Mouse (Mus musculus) mesoderm, embryonic 11.5 days (tissue): ENCODE results near the gene Neb.

Source experiments
- DNase-seq: peaks from one replicate; pipeline ENCODE4 v3.0.0-alpha.2; 2012; ENCODE audit warnings: low read depth, low spot score

The Neb gene

DNA sequence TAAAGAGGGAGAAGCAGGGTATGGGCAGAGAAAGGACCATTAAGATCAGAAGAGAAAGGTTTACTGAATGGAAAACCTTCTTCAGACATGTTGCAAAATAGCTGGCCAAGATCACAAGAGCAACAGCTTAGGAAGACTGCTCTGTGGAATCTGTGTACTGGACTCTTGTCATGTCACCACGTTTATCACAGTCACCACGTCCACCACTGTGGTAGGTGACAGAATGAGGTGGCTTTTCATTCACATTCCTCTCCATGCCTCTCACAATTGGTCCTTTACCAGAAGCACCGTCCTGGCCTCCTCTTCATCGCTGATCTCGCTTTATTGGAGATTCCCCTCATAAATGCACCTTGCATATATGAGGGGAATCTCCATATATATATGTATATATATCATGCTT lies 71.6 kb downstream of the Neb start:
- DNase-seq = no peak

DNA sequence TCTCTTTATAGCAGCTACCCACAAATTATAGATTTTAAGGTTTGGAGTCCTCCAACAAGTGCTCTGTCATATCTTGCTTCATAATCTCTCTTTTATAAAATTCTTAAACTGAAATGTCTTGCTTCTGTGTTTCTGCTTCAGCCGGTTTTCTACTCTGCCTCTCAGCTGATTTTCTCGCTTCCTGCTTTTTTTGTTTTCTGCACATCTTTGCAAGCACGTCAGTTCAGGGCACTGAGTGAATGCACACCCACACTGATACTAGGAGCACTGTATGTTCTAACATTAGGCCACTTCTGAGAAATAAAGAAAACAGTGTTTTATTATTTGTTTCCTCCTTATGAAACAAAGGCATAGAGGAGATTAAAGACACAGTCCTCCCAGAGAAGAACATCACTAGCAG lies 73.7 kb downstream of the Neb start:
- DNase-seq = no peak

DNA sequence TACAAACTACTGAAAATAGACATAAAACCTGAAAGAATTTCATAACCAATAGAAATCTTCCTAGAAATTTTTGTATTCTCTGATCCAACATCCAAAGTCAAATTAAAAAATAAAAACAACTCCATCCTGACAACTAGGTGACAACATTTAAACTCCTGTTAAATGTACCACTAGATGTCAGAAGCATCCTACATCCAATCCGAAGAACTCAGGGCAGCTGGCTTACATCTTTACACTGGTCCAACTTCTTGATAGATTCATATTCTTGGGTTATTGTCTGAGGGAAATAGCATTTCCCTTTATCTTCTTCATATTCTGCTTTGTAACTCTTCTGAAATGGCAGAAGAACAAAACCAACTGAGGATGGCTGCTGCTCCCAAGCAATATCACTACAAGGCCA lies 74.9 kb downstream of the Neb start:
- DNase-seq = no peak

DNA sequence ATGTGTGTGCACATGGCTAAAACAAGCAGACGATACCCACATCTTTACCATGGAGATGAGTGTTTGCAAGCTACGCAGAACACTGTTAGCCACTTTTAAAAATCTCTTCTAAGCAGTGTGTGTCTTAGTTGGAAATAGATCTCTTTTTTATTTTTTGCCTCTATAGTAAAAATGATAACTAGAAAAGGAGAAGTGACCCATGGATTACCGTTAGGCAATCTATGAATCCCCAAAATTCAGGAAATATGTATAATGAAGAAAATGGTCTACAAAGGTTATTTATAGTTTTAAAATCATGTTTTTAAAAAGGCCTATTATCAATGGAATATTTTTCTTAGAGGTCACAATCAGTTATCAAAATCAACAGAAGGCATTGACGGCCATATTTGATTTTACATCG lies 80.3 kb downstream of the Neb start:
- DNase-seq = no peak

DNA sequence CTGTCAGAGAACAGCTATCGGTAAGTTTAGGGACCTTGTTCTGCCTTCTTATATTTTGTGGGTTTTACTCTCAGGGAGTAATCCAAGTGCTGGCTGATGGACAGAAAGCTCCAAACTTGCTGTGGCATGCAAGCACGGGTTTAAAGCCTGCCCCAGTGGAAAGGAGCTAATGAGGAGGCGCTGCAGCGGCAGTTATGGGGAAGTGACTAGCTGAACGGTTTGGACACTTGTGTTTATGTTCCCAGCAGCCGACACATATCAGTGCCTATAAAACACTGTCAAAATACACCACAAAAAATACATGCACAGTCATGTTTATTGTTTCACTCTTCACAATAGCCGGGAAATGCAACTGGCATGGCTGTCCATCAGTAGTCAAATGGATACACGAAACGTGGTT lies 81.5 kb downstream of the Neb start:
- no peak for DNase-seq

DNA sequence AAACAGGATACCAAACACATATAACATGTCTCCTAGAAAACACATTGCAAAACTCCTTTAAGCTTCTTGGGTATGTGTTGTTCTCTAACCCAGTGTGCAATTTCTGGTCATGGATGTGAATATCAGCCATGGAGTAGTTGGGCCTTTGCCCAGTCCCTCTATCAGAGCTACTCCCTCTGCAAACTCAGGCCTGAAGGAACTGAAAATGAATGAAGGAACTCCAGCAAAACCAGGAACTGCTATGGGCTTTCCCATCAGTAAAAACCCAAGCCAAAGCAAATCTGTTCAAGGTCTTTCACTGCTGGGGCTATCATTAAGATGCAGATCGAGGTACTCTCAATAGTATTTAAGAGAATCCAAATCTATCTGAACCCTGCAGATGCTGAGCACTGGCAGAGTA lies 90.8 kb downstream of the Neb start:
- DNase-seq = no peak

DNA sequence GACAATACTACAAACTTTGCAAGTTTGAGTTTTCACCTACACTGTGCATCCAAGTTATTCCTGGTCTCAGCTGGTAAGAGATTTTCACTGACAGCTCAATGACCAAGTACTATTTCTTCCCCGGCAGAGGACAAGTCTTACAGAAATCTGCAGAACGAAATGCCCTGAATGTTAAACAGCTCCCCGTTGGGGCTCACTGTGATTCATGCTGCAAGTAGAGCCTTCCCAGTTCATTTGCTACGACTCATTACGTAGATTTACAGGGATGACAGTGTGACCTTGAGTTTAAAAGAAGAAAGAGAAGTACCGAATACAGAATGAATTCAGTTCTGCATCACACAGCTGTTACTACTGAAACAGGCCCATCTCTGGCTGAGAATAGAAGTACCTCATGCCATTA lies 91.9 kb downstream of the Neb start:
- DNase-seq = peak; percentile 22

DNA sequence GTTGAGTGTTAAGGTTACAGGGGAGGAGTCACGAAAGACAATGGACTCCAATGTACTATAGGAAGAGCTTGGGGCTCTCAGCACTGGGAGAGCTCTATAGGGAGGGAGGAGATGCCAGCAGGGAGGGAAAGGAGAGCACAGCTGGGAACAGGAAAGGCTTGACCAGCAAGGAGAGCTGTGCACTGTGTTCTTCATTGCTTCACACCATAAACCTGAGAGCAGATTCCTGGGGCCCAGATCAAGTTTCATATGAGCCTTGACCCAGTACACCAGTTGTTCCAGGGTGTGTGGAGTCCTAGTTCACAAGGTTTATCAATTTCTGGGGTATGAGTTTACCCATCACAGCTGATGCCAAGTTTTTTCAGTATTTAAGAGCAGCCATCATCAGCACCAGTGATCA lies 106.1 kb downstream of the Neb start:
- DNase-seq = no peak

DNA sequence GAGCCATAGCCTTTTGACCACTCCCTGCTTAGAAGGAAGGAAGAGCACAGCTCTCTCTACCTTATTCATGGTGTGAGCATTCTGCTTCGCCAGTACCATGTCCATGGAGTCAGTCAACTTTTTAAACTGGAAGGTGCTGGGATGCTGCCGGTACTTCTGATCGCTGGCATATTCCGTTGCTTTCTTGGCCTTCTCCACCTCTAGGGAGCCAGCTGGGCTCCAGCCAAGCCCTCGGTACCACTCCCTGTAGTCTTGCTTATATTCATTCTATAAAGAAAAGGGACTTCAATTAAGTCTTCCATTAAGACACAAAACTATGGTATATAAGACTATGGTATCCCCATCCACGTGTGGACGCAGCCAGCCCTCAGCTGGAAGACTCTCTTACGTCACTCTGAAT lies 107.4 kb downstream of the Neb start:
- DNase-seq = no peak

DNA sequence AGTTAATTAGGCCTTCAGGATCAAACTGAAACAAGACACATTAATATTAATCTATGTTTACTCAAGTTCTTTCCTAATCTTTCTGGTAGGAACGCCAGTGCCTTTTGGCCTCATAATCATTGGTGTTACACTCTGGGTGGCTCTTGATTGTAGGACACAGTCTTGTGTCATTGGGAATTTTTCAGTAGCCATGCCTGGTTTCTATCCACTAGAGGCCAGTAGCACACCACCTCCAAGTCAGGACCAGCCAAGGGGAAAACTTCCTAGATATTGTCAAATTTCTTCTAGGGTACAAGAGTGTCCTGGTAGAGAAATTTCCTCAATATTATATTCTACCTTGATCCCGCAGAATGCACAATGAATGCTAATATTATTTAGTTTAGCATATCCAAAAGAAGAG lies 116.1 kb downstream of the Neb start:
- peak; percentile 37 for DNase-seq

DNA sequence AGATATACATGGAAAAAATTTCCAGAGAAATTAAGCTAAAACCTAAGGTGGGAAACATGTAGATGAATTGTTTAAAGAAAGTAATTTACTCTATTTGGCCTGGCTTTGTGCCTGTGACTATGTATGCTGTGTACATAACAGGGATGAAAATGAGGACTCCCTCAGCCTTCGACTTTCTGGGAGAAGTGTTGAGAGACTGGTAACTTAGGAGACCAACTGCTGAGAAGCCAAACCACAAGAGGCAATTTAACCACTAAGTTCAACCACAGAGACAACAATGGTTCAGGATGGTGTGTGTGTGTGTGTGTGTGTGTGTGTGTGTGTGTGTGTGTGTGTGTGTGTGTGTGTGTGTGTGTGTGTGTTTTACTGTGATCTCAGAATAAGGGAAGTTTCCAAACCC lies 126.2 kb downstream of the Neb start:
- DNase-seq = no peak

DNA sequence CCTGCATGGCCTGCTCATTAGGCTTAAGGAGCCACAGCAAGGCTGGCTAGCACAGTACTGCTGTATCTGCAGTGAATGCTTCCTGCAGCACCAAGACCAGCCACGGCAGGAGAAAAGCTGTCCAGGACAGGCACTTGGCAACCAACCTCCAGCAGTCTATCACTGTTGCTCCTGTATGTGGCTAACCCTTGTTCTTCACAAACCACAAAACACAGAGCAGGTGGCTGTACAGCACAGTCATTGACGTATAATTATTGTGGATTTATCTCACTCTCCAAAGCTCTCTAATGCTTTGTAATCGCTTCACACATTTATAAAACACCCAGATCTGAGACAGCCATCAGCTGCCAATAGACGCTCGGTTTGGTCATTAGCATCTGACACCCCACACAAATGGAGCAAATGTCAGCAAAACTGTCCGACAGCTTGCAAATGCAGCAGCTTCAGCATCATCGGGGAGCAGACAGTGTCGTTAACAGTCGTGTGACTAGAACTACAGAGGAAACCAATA lies 129.9 kb downstream of the Neb start:
- DNase-seq = no peak

DNA sequence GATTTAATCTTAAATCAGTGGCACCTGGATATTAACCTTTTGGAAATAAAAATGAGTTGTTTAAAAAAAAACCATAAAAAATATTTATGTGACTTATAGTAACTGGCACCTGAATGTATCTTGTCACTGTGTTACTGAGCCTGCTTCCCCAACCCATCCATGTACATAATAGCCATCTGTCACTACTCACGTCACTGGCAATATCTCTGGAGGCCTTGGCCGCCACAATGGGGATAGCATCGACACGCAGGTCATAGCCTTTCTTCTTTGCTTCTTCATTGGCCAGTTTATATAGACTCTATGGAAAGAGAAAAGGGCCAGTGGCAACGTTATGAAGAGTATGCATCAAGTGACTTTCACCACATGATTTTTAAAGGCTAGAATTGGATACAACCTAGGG lies 133.2 kb downstream of the Neb start:
- DNase-seq = no peak

DNA sequence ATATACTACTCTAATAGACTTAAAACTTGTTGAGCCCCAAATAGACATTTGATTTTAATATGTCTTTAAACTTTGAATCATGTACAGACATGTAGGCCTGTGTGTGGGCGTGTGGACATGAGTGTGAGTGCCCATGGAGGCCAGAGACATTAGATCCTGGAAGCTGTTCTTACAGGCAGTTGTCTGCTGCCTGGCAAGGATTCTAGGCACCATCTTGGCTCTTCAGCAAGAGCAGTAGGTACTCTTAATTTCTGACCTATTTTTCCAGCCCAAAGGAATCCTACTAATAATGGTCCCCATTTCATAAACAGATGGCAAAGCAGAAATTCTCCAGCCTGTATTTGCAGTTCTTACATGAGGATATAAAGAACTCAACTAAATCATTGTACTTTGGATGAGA lies 135.6 kb downstream of the Neb start:
- DNase-seq = no peak

DNA sequence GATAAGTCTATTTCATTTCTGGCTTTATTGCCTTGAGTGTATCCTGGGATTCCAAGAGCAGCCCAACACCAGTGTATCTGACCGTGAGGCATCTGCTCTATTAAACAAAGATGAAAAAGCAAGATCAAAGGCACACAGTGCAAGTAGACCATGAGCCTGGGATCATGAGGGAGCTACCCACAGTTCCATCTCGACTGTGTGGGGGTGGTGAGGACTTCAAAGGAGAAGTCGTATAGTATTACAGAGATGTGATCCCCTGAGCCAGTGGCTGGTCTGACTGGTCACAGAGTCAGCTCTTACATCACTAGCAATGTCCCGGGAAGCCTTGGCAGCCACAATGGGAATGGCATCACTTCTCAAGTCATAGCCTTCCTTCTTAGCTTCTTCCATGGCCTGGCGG lies 140.4 kb downstream of the Neb start:
- no peak for DNase-seq

DNA sequence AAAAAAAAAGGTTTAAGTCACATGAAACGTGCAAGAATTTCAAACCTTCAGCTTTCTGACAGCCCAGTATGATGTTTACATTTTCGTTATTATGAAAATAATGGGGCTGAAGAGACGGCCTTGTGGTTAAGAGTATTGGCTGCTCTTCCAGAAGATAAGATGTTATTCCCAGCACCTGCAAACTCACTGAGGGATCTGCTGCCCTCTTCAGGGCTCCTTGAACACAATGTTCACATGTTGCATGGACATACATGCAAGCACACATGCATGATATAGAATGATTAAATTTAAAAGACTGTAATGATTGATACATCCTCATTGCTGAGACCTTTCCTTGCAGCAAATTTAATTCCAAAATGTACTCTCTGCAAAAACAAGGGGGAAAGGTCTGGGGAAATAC lies 150.7 kb downstream of the Neb start:
- no peak for DNase-seq

DNA sequence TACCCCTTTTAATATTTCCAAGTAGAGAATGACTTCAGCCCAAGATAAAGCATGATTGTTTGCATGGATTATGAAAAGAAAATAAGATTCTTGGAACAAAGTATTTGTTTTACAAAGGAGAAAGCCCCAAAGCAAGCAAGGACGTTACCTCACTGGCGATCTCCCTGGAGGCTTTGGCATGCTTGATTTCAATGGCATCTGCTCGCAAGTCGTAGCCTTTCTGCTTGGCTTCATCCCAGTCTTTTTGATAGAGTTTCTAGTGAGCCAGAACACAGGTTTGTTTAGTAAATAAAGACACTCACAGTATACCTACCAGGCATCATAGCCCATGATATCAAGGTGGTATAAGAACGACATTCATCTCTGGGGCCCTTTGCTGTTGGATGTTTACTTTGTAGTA lies 153.9 kb downstream of the Neb start:
- DNase-seq = no peak

DNA sequence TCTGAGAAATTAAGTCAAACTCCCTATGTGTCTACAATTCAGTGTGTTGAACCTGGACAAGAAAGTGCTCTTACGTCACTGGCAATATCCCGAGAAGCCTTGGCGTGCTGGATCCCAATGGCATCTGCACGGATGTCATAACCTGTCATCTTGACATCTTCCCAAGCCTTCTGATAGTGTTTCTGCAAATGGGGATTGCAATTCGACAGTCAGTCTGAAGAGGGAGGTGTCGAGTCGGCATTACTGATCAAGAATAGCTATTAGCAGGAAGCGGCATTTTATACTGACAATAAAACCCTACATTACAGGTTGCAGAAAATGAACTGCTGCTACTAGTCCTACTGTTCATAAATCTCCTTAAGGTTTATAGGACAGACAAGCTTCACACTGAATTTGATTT lies 158.2 kb downstream of the Neb start:
- peak; percentile 64 for DNase-seq

DNA sequence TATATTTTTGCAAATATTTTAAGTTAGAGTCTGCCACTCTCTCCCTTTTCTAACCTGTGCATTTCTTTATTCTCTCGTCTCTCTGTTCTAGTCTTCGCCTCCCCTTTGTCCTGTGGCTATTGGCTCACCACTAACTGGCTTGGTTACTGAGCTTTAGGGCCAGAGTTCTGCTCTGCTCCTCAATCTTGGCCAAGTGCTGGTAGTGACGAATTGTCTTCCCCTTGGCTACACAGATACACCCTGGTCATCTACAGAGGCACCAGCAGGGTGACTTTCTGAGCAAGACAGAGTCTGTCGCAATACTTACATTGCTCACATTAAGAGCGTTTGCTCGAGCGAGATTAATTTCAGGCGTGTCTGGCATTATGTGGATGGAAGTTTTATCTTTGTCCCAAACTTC lies 162.3 kb downstream of the Neb start:
- no peak for DNase-seq

DNA sequence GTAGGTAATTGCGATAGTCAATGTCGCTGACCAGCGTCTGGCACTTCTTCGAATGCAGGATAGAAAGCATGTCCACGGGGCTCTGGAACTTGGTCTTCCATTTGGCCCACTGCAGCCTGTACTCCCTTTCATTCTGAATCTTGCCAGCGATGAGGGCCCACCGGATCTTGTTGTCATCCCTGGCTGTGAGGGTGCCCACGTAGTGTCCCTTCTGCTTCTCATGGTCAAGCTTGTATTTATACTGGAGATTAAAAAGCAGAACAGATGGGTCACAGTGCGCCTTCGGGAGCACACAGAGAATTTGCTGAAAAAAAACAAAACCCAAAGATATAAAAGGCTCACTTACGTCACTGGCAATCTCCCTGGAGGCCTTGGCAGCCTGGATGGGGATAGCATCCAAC lies 165.7 kb downstream of the Neb start:
- no peak for DNase-seq

DNA sequence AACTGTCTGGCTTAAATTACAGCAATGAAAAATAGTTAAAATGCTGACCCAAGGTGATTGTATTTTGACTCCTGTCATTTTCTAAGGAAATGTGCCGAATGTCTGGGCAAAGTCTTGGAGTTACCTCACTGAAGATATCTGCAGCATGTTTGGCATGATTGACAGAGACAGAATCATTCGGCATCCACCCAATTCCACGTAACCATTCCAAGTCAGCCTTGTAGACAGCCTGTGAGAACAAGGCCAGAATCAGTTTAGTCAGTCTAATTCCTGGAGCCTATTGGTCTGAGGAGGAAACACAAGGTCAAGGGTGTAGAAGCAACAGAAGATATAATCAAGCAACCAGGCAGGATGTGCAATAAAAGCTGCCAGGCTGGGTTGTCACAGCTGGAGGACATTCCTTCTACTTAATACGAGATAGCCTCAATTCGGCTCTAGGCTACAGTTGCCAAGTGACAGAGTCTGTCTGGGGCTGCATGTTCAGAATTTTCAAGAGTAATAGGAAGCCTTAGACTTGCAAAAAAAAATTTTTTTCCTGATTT lies 166.8 kb downstream of the Neb start:
- peak; percentile 10 for DNase-seq

DNA sequence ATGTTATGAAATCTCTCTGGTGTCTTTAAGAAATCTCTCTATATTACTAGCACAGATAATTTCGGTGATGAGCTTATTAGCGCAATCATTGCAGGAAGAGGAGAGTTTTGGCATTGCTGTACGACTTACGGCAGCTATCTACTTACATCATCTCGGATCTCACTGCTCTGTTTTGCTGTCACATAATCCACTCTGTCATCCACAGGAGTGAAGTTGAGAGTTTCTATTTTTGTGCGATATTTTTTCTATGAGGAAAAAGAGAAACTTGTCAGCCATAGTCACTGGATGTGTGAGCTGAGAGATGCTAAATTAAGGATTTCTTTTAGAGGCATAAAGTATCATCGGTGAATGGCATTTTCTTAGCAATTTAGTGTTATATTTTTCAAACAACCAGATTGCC lies 167.6 kb downstream of the Neb start:
- DNase-seq = no peak

DNA sequence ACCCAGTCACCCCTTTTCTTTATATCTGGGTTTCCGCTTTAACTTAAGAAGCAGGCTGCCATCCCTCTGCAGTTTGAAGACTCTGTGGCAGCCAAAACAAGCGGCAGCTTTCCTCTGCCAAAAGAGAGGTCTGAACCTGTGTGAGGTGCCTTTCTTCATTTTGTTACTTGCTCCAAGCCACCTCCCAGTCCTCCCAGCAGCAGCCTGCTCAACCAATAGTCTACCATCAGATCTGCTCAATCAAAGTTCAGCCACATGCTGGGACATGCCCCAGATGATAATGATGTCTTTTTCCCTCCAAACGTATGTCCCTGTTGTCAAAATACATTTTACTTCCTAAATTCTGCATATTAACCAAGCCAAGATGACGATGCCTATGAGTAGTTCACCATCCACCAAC lies 173.3 kb downstream of the Neb start:
- no peak for DNase-seq

DNA sequence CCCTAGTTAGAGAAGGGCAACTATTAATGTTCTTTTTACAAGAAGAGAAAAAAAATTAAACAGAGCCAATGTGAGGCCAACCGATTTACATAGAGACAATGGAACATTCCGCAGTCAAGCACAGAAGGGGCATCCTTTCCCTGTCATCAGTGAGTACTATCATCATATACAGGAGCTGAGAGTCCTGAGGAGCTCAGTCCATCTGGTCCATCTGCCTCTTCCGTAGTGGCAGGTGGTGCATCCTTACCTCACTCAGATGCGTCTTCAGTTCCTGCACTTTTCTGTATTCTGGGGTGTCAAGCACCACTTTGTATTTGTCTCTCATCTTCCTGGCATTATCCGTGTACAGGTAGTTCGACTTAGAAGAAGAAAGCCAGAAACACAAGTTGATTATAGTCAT lies 184.6 kb downstream of the Neb start:
- DNase-seq = no peak

DNA sequence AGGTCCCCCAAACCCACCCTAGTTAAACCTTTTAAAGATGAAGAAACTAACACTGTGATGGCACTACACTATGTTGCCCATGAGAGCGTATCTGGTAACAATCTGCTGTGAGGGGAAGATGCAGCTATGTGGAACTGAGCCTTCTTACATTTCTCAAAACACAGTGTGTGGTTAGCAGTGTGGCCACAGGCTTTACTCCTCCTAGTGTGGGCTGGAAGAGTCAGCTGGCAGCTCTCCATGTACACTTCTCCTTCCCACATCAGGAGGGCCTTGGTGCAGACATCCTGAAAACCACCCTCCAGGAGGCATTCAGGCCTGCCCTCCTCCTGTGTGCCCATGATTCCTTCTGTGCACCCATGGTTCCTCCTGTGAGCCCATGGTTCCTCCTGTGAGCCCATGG lies 198.6 kb downstream of the Neb start:
- DNase-seq = no peak
